Mouse (Mus musculus): ENCODE measurements around the gene Itgb2l.

Itgb2l gene

GRCm38 (mm10) chr16:96429046-96429445 is 14.4 kb downstream of the Itgb2l start:
- no peak for DNase-seq (ENCODE audit: low spot score)

- no peak for DNase-seq (ENCODE audit: low spot score)
Observed at GRCm38 (mm10) chr16:96426671-96427070, 16.7 kb downstream of the Itgb2l start.

- no peak for DNase-seq (ENCODE audit: low spot score)
Observed at GRCm38 (mm10) chr16:96425044-96425443, 18.4 kb downstream of the Itgb2l start.

GRCm38 (mm10) chr16:96408064-96408465 is 35.4 kb downstream of the Itgb2l start:
- DNase-seq (ENCODE audit: low spot score) = no peak

- DNase-seq (ENCODE audit: low spot score) = no peak
Observed at GRCm38 (mm10) chr16:96406312-96406711, 37.1 kb downstream of the Itgb2l start.

- no peak for DNase-seq (ENCODE audit: low spot score)
Observed at GRCm38 (mm10) chr16:96402294-96402693, 41.1 kb downstream of the Itgb2l start.

- DNase-seq (ENCODE audit: low spot score) = no peak
Observed at GRCm38 (mm10) chr16:96400046-96400445, 43.4 kb downstream of the Itgb2l start.

- DNase-seq (ENCODE audit: low spot score) = no peak
Observed at GRCm38 (mm10) chr16:96398806-96399205, 44.6 kb downstream of the Itgb2l start.

GRCm38 (mm10) chr16:96396013-96396650 is 47.3 kb downstream of the Itgb2l start:
- no peak for DNase-seq (ENCODE audit: low spot score)

GRCm38 (mm10) chr16:96395516-96395915 is 47.9 kb downstream of the Itgb2l start:
- no peak for DNase-seq (ENCODE audit: low spot score)

- no peak for DNase-seq (ENCODE audit: low spot score)
Observed at GRCm38 (mm10) chr16:96391070-96391469, 52.3 kb downstream of the Itgb2l start.

GRCm38 (mm10) chr16:96388481-96388880 is 54.9 kb downstream of the Itgb2l start:
- DNase-seq (ENCODE audit: low spot score) = no peak

GRCm38 (mm10) chr16:96387685-96388371 is 55.6 kb downstream of the Itgb2l start:
- no peak for DNase-seq (ENCODE audit: low spot score)

- no peak for DNase-seq (ENCODE audit: low spot score)
Observed at GRCm38 (mm10) chr16:96384741-96385140, 58.7 kb downstream of the Itgb2l start.

GRCm38 (mm10) chr16:96382496-96383181 is 60.8 kb downstream of the Itgb2l start:
- no peak for DNase-seq (ENCODE audit: low spot score)

- no peak for DNase-seq (ENCODE audit: low spot score)
Observed at GRCm38 (mm10) chr16:96381435-96381834, 62.0 kb downstream of the Itgb2l start.

- DNase-seq (ENCODE audit: low spot score) = no peak
Observed at GRCm38 (mm10) chr16:96378111-96378510, 65.3 kb downstream of the Itgb2l start.

GRCm38 (mm10) chr16:96376342-96376741 is 67.1 kb downstream of the Itgb2l start:
- DNase-seq (ENCODE audit: low spot score) = no peak

GRCm38 (mm10) chr16:96375538-96375937 is 67.9 kb downstream of the Itgb2l start:
- DNase-seq (ENCODE audit: low spot score) = no peak

GRCm38 (mm10) chr16:96372752-96373118 is 70.7 kb downstream of the Itgb2l start:
- DNase-seq (ENCODE audit: low spot score) = no peak
